15 mouse cellular contexts compared by ENCODE assay signal in genomic region chr2:181768451-181768850, GRCm38 (mm10). TPM values are rescaled to one million over a fixed set of nuclear protein-coding genes. Genes with fewer than 3 reads are reported as not detected.
DNase-seq lines count a peak whose midpoint lies in the region; ATAC-seq and TF ChIP-seq lines count a peak whose summit lies in the region.
"Had no signal": no experiment of that assay in that cellular context is flagged by ENCODE, and none has a peak within 500 bp of the region (broad histone marks: within the 10 kb centered on the region; RNA-seq: fewer than 3 reads in every experiment).

No protein-coding gene starts in this region.

- no peak for TF ChIP-seq POLR2A in cortical plate, adult 2 months (IDR thresholded peaks at IDR 0.05; ENCODE audit: extremely low read depth, insufficient read depth, low read length)

- peak overlapping the region; percentile 61 for H3K4me2 ChIP-seq in forebrain, embryonic 12.5 days
- peak overlapping the region; percentile 69 for H3K4me2 ChIP-seq in hindbrain, embryonic 14.5 days (replicated peaks)
- peak overlapping the region; percentile 72 for H3K4me2 ChIP-seq in midbrain, embryonic 16.5 days (ENCODE audit: low read length)
- H3K4me2 ChIP-seq: embryonic facial prominence, embryonic 13.5 days; kidney, embryonic 15.5 days; liver, embryonic 11.5 days had no signal

- no peaks in the 10 kb centered on the region for H3K36me3 ChIP-seq in forebrain, embryonic 12.5 days (replicated peaks)
- H3K36me3 ChIP-seq in hindbrain, embryonic 14.5 days (replicated peaks; ENCODE audit: control insufficient read depth, insufficient read depth), result no peaks in the 10 kb centered on the region
- no peaks in the 10 kb centered on the region for H3K36me3 ChIP-seq in midbrain, embryonic 16.5 days (ENCODE audit: control insufficient read depth, insufficient read depth, low read length)
- H3K36me3 ChIP-seq: embryonic facial prominence, embryonic 13.5 days; kidney, embryonic 15.5 days had no signal

- H3K4me1 ChIP-seq in cortical plate, adult 2 months (ENCODE audit: control insufficient read depth, insufficient read depth, low read length), result peaks cover 2% of the 10 kb centered on the region
- H3K4me1 ChIP-seq in forebrain, embryonic 12.5 days, result peaks cover 73% of the 10 kb centered on the region
- H3K4me1 ChIP-seq in hindbrain, embryonic 14.5 days (replicated peaks; ENCODE audit: control insufficient read depth, insufficient read depth, low read length), result peaks cover 65% of the 10 kb centered on the region
- peaks cover 57% of the 10 kb centered on the region for H3K4me1 ChIP-seq in midbrain, embryonic 16.5 days (ENCODE audit: control insufficient read depth, insufficient read depth, low read length)
- H3K4me1 ChIP-seq: kidney, embryonic 15.5 days had no signal

- H3K9me3 ChIP-seq in forebrain, embryonic 12.5 days, result no peaks in the 10 kb centered on the region
- H3K9me3 ChIP-seq in hindbrain, embryonic 14.5 days (ENCODE audit: control insufficient read depth, low read length), result no peaks in the 10 kb centered on the region
- H3K9me3 ChIP-seq in midbrain, embryonic 16.5 days (replicated peaks; ENCODE audit: control insufficient read depth, low read length, poor library complexity, severe bottlenecking), result no peaks in the 10 kb centered on the region
- H3K9me3 ChIP-seq: embryonic facial prominence, embryonic 13.5 days; kidney, embryonic 15.5 days had no signal

- H3K27me3 ChIP-seq in forebrain, embryonic 12.5 days, result no peaks in the 10 kb centered on the region
- no peaks in the 10 kb centered on the region for H3K27me3 ChIP-seq in hindbrain, embryonic 14.5 days (ENCODE audit: control insufficient read depth, insufficient read depth, low read length)
- H3K27me3 ChIP-seq in midbrain, embryonic 16.5 days (ENCODE audit: control insufficient read depth, insufficient read depth, low read depth, low read length), result no peaks in the 10 kb centered on the region

- no peak overlapping the region for H3K9ac ChIP-seq in forebrain, embryonic 12.5 days
- peak overlapping the region; percentile 73 for H3K9ac ChIP-seq in hindbrain, embryonic 14.5 days
- peak overlapping the region; percentile 52 for H3K9ac ChIP-seq in midbrain, embryonic 16.5 days (ENCODE audit: low read depth, low read length)
- H3K9ac ChIP-seq: embryonic facial prominence, embryonic 13.5 days; kidney, embryonic 15.5 days had no signal

- H3K4me3 ChIP-seq in cortical plate, adult 2 months (ENCODE audit: insufficient read depth, low read length), result peak overlapping the region; percentile 21
- peak overlapping the region; percentile 46 for H3K4me3 ChIP-seq in forebrain, embryonic 12.5 days (replicated peaks)
- peak overlapping the region; percentile 54 for H3K4me3 ChIP-seq in hindbrain, embryonic 14.5 days (replicated peaks; ENCODE audit: low read length)
- peak overlapping the region; percentile 53 for H3K4me3 ChIP-seq in midbrain, embryonic 16.5 days (ENCODE audit: low read depth, low read length)
- H3K4me3 ChIP-seq: embryonic facial prominence, embryonic 13.5 days; kidney, embryonic 15.5 days had no signal

- DNase-seq in hindbrain, embryonic 14.5 days (ENCODE audit: low spot score), result no peak
- DNase-seq in urinary bladder, postnatal 36 days (ENCODE audit: low spot score in 2 of 2), result no peak
- no peak for DNase-seq in spleen, postnatal 4 days (ENCODE audit: low spot score in 2 of 2)
- DNase-seq in cerebellum, adult 18-20 months, result no peak
- DNase-seq in left cerebral cortex, adult 9 months (ENCODE audit: low spot score in 2 of 2), result no peak
- DNase-seq: cerebellum, adult 9-11 months; gastrocnemius, postnatal 36 days; right cerebral cortex, postnatal 25 days had no signal

- TF ChIP-seq CTCF in cortical plate, adult 2 months (IDR thresholded peaks at IDR 0.05; ENCODE audit: extremely low read depth, insufficient read depth, low read length), result no peak

- ATAC-seq in forebrain, embryonic 12.5 days (ENCODE audit: low FRiP score), result no peak
- ATAC-seq in hindbrain, embryonic 14.5 days (ENCODE audit: low FRiP score), result no peak
- ATAC-seq in midbrain, embryonic 16.5 days, result no peak

- H3K27ac ChIP-seq in cortical plate, adult 2 months (ENCODE audit: insufficient read depth, low read length), result no peak overlapping the region
- H3K27ac ChIP-seq in forebrain, embryonic 12.5 days, result no peak overlapping the region
- H3K27ac ChIP-seq in hindbrain, embryonic 14.5 days, result 0 out of 2 replicates have a peak overlapping the region, but pooled peaks have one; percentile 2
- 0 out of 2 replicates have a peak overlapping the region, but pooled peaks have one; percentile 7 for H3K27ac ChIP-seq in midbrain, embryonic 16.5 days (ENCODE audit: low read length)
- H3K27ac ChIP-seq: embryonic facial prominence, embryonic 13.5 days; kidney, embryonic 15.5 days had no signal

RNA-seq across cellular contexts. Expression of gene Myt1, which starts 5.3 kb away (rescaled TPM):
- polyA plus RNA-seq in cortical plate, adult 2 months (2012; rRNA removed), result 7.0 and 11.8 TPM in 2 replicates
- 51.9 and 60.8 TPM in 2 replicates for polyA plus RNA-seq in forebrain, embryonic 12.5 days (2016; fragmentation: Nextera tagmentation; extraction: Ambion mirVana)
- polyA plus RNA-seq in hindbrain, embryonic 14.5 days (2014; fragmentation: Nextera tagmentation; extraction: Ambion mirVana), result 16.1 and 18.1 TPM in 2 replicates
- polyA plus RNA-seq in midbrain, embryonic 16.5 days (2015; fragmentation: Nextera tagmentation; extraction: Ambion mirVana), result 15.6 and 19.2 TPM in 2 replicates
- polyA plus RNA-seq: thymus, postnatal 0 days had no signal

RNA-seq across cellular contexts. Expression of gene Oprl1, which starts 53.6 kb away (rescaled TPM):
- 34.7 and 40.2 TPM in 2 replicates for polyA plus RNA-seq in cortical plate, adult 2 months (2012; rRNA removed)
- 28.4 and 29.2 TPM in 2 replicates for polyA plus RNA-seq in forebrain, embryonic 12.5 days (2016; fragmentation: Nextera tagmentation; extraction: Ambion mirVana)
- polyA plus RNA-seq in hindbrain, embryonic 14.5 days (2014; fragmentation: Nextera tagmentation; extraction: Ambion mirVana), result 102 and 108 TPM in 2 replicates
- 103 and 111 TPM in 2 replicates for polyA plus RNA-seq in midbrain, embryonic 16.5 days (2015; fragmentation: Nextera tagmentation; extraction: Ambion mirVana)

Comparison
In these comparisons a context has a peak if more than half of its experiments do, and no peak if none do; other contexts are left out.
1. H3K27ac ChIP-seq: peak in hindbrain, embryonic 14.5 days (single experiment) and midbrain, embryonic 16.5 days (single experiment); none in cortical plate, adult 2 months (single experiment) and forebrain, embryonic 12.5 days (single experiment).
2. Peak in every context shown above with its lines, with median percentiles within 50 percentile points of each other: H3K4me3 ChIP-seq and H3K4me2 ChIP-seq.